Mouse (Mus musculus) adrenal gland (tissue): ENCODE results near the gene Ctf1.

Source experiments
- intact Hi-C: fragments of 180-260 bp; cut with DNase I; formaldehyde crosslinking; loops from one replicate; pipeline ENCODE4 v1.15.1; 2025
- long read RNA-seq, 2 experiments: library from polyadenylated mRNA; unstranded; transcript quantifications; one replicate each; pipeline ENCODE4 v2.0.0; 2020; ENCODE audit warnings: borderline replicate concordance in 1 of 2; ENCODE audit not compliant: insufficient replicate concordance in 1 of 2

Ctf1 gene
- long read RNA-seq, experiment 1, partial matches to known transcripts: 0 of 1 reads
- long read RNA-seq, experiment 1, other reads (novel, unspliced or antisense): 0 of 1 reads
- long read RNA-seq, experiment 2, partial matches to known transcripts: 0 of 3 reads
- long read RNA-seq, experiment 2, other reads (novel, unspliced or antisense): 1 of 3 reads

GRCm38 (mm10) chr7:127712461-127713385 is at the start of gene Ctf1:
TSS of gene Ctf1 (plus strand) at chr7:127712736.
- intact Hi-C loops: no loop called here

- intact Hi-C loops: no loop called here
These were observed 49.6 kb upstream of the Ctf1 start for GRCm38 (mm10) chr7:127662926-127663325.

GRCm38 (mm10) chr7:127666066-127666654 is 46.4 kb upstream of the Ctf1 start:
- intact Hi-C loops: loop anchor here (5.0 kb wide), 1 partner anchor 76 kb away; the partner anchor contains the start of gene Fbxl19

GRCm38 (mm10) chr7:127666679-127667078 is 45.9 kb upstream of the Ctf1 start:
- intact Hi-C loops: loop anchor here (5.0 kb wide), 1 partner anchor 76 kb away; the partner anchor contains the start of gene Fbxl19

- intact Hi-C loops: loop anchor here (5.0 kb wide), 1 partner anchor 75 kb away; the partner anchor contains the start of gene Fbxl19
These were observed 45.4 kb upstream of the Ctf1 start for GRCm38 (mm10) chr7:127667171-127667570.

- intact Hi-C loops: no loop called here
These were observed 40.4 kb upstream of the Ctf1 start for GRCm38 (mm10) chr7:127671880-127672774.

- intact Hi-C loops: no loop called here
These were observed 39.8 kb upstream of the Ctf1 start for GRCm38 (mm10) chr7:127672776-127673175.

GRCm38 (mm10) chr7:127674977-127675376 is 37.6 kb upstream of the Ctf1 start:
- intact Hi-C loops: loop anchor here (2.0 to 5.0 kb wide), 2 partner anchors 34 to 92 kb away; partner anchors contain the start of genes Bcl7c and Orai3

GRCm38 (mm10) chr7:127675391-127675811 is 37.1 kb upstream of the Ctf1 start:
- intact Hi-C loops: loop anchor here (2.0 to 5.0 kb wide), 2 partner anchors 33 to 92 kb away; partner anchors contain the start of genes Bcl7c and Orai3

GRCm38 (mm10) chr7:127677077-127677476 is 35.5 kb upstream of the Ctf1 start:
- intact Hi-C loops: loop anchor here (5.0 kb wide), 1 partner anchor 90 kb away; the partner anchor contains the start of gene Orai3

GRCm38 (mm10) chr7:127677609-127678008 is 34.9 kb upstream of the Ctf1 start:
- intact Hi-C loops: loop anchor here (5.0 kb wide), 1 partner anchor 90 kb away; the partner anchor contains the start of gene Orai3

GRCm38 (mm10) chr7:127678811-127679210 is 33.7 kb upstream of the Ctf1 start:
- intact Hi-C loops: loop anchor here (5.0 kb wide), 1 partner anchor 88 kb away; the partner anchor contains the start of gene Orai3

GRCm38 (mm10) chr7:127680541-127680940 is 32.0 kb upstream of the Ctf1 start:
- intact Hi-C loops: no loop called here

- intact Hi-C loops: no loop called here
These were observed 30.5 kb upstream of the Ctf1 start for GRCm38 (mm10) chr7:127681888-127682553.

- intact Hi-C loops: no loop called here
These were observed 27.1 kb upstream of the Ctf1 start for GRCm38 (mm10) chr7:127685304-127686018.

- intact Hi-C loops: no loop called here
These were observed 25.6 kb upstream of the Ctf1 start for GRCm38 (mm10) chr7:127686740-127687449.

- intact Hi-C loops: no loop called here
These were observed 23.6 kb upstream of the Ctf1 start for GRCm38 (mm10) chr7:127688935-127689334.

- intact Hi-C loops: no loop called here
These were observed 22.8 kb upstream of the Ctf1 start for GRCm38 (mm10) chr7:127689626-127690280.
